8 mouse cellular contexts compared by ENCODE assay signal in genomic region chr1:75141486-75142190, GRCm38 (mm10). TPM values are rescaled to one million over a fixed set of nuclear protein-coding genes. Genes with fewer than 3 reads are reported as not detected.
DNase-seq lines count a peak whose midpoint lies in the region; ATAC-seq and TF ChIP-seq lines count a peak whose summit lies in the region.

No protein-coding gene starts in this region.

- peaks cover 47% of the 10 kb centered on the region for H3K36me3 ChIP-seq in E14TG2a.4 (ENCODE audit: insufficient read depth, low read length)
- H3K36me3 ChIP-seq in forebrain, embryonic 12.5 days (replicated peaks) = peaks cover 49% of the 10 kb centered on the region
- H3K36me3 ChIP-seq in lung, embryonic 16.5 days (ENCODE audit: control insufficient read depth, insufficient read depth, low read length) = peaks cover 32% of the 10 kb centered on the region

- intact Hi-C loops in heart, postnatal 14 days (cut with DNase I) = loop anchor here (2.0 kb wide), 2 partner anchors 25 to 67 kb away; no protein-coding TSS in a partner anchor

- H3K9me3 ChIP-seq in E14TG2a.4 (ENCODE audit: low read length) = no peaks in the 10 kb centered on the region
- no peaks in the 10 kb centered on the region for H3K9me3 ChIP-seq in forebrain, embryonic 12.5 days
- H3K9me3 ChIP-seq in lung, embryonic 16.5 days (ENCODE audit: control insufficient read depth, low read length) = no peaks in the 10 kb centered on the region

- peak overlapping the region; percentile 93 for H3K9ac ChIP-seq in forebrain, embryonic 12.5 days
- peak overlapping the region; percentile 94 for H3K9ac ChIP-seq in lung, embryonic 16.5 days (ENCODE audit: low read length)

- H3K27me3 ChIP-seq in E14TG2a.4 (ENCODE audit: insufficient read depth, low read length) = peaks cover 48% of the 10 kb centered on the region
- H3K27me3 ChIP-seq in forebrain, embryonic 12.5 days = no peaks in the 10 kb centered on the region
- H3K27me3 ChIP-seq in lung, embryonic 16.5 days (ENCODE audit: control insufficient read depth, insufficient read depth, low read depth, low read length) = no peaks in the 10 kb centered on the region

- ATAC-seq in forebrain, embryonic 12.5 days (ENCODE audit: low FRiP score) = peak; percentile 35
- peak; percentile 47 for ATAC-seq in lung, embryonic 16.5 days (ENCODE audit: low read depth)

- H3K4me1 ChIP-seq in E14TG2a.4 (replicated peaks; ENCODE audit: low read depth, low read length) = peaks cover 26% of the 10 kb centered on the region
- peaks cover 34% of the 10 kb centered on the region for H3K4me1 ChIP-seq in forebrain, embryonic 12.5 days
- peaks cover 13% of the 10 kb centered on the region for H3K4me1 ChIP-seq in lung, embryonic 16.5 days (replicated peaks; ENCODE audit: control insufficient read depth, insufficient read depth, low read length)

- H3K27ac ChIP-seq in forebrain, embryonic 12.5 days = peak overlapping the region; percentile 98; the same call in 1 of the 2 replicates
- peak overlapping the region; percentile 98 for H3K27ac ChIP-seq in lung, embryonic 16.5 days (ENCODE audit: low read length)

- DNase-seq in c-Kit-negative CD71-positive TER-119-positive erythroid progenitor cells, embryonic 14.5 days (ENCODE audit: low read depth, low spot score) = peak; percentile 64
- DNase-seq in heart, postnatal 14 days = peak; percentile 77 to 82
- DNase-seq in layer of hippocampus, adult 18-20 months (ENCODE audit: low spot score in 2 of 2) = peak; percentile 43 to 61
- DNase-seq in ovary, adult 18-20 months (ENCODE audit: low spot score) = peak; percentile 53
- peak; percentile 68 for DNase-seq in thymus, postnatal 0 days (ENCODE audit: low spot score)

- WGBS in forebrain, embryonic 12.5 days = under 1% methylated on average over 53 of the region's 53 CpGs
- WGBS in lung, embryonic 16.5 days = 0% methylated on average over 53 of the region's 53 CpGs

- peak overlapping the region; percentile 85 for H3K4me3 ChIP-seq in E14TG2a.4 (replicated peaks; ENCODE audit: low read length)
- peak overlapping the region; percentile 87 for H3K4me3 ChIP-seq in forebrain, embryonic 12.5 days (replicated peaks)
- H3K4me3 ChIP-seq in lung, embryonic 16.5 days (ENCODE audit: low read length) = peak overlapping the region; percentile 83

- TF ChIP-seq CTCF in E14TG2a.4 (conservative IDR thresholded peaks at IDR 0.05; ENCODE audit: low read length) = no peak

- H3K4me2 ChIP-seq in forebrain, embryonic 12.5 days = peak overlapping the region; percentile 95
- H3K4me2 ChIP-seq in lung, embryonic 16.5 days (ENCODE audit: low read depth, low read length) = peak overlapping the region; percentile 70

RNA-seq across cellular contexts. Expression of gene Cnppd1, which starts 0.9 kb away (rescaled TPM):
- polyA plus RNA-seq in forebrain, embryonic 12.5 days (2016; fragmentation: Nextera tagmentation; extraction: Ambion mirVana) = 48.1 and 50.5 TPM in 2 replicates
- 10 to 100 TPM; 28.7 to 29.2 TPM for total RNA-seq in heart, postnatal 14 days (2021)
- total RNA-seq in layer of hippocampus, adult 18-20 months (2021) = 10 to 100 TPM; 29.3 to 31.7 TPM
- polyA plus RNA-seq in lung, embryonic 16.5 days (2015; fragmentation: Nextera tagmentation; extraction: Ambion mirVana) = 44.8 and 50.1 TPM in 2 replicates
- polyA plus RNA-seq in thymus, postnatal 0 days (2015; fragmentation: Nextera tagmentation; extraction: Ambion mirVana) = 74.5 and 79.4 TPM in 2 replicates

RNA-seq across cellular contexts. Expression of gene Retreg2, which starts 0.9 kb away (rescaled TPM):
- 63.5 and 70.6 TPM in 2 replicates for polyA plus RNA-seq in forebrain, embryonic 12.5 days (2016; fragmentation: Nextera tagmentation; extraction: Ambion mirVana)
- 10 to 100 TPM; 23.9 to 27.4 TPM for total RNA-seq in heart, postnatal 14 days (2021)
- total RNA-seq in layer of hippocampus, adult 18-20 months (2021) = 100 to 1,000 TPM; 183 to 185 TPM
- polyA plus RNA-seq in lung, embryonic 16.5 days (2015; fragmentation: Nextera tagmentation; extraction: Ambion mirVana) = 44.5 and 46.9 TPM in 2 replicates
- 41.8 and 43.7 TPM in 2 replicates for polyA plus RNA-seq in thymus, postnatal 0 days (2015; fragmentation: Nextera tagmentation; extraction: Ambion mirVana)

RNA-seq across cellular contexts. Expression of gene Slc23a3, which starts 7.9 kb away (rescaled TPM):
- not detected in 2 replicates for polyA plus RNA-seq in forebrain, embryonic 12.5 days (2016; fragmentation: Nextera tagmentation; extraction: Ambion mirVana)
- total RNA-seq in heart, postnatal 14 days (2021) = 1 to 10 TPM in 1 of 2 experiments, under 1 TPM in 1; 0.78 to 1.0 TPM
- total RNA-seq in layer of hippocampus, adult 18-20 months (2021) = under 1 TPM; 0.15 to 0.47 TPM
- polyA plus RNA-seq in lung, embryonic 16.5 days (2015; fragmentation: Nextera tagmentation; extraction: Ambion mirVana) = 0.33 and 0.36 TPM in 2 replicates
- 0.20 and 0.41 TPM in 2 replicates for polyA plus RNA-seq in thymus, postnatal 0 days (2015; fragmentation: Nextera tagmentation; extraction: Ambion mirVana)

RNA-seq across cellular contexts. Expression of gene Nhej1, which starts 16.6 kb away (rescaled TPM):
- 10.1 and 10.9 TPM in 2 replicates for polyA plus RNA-seq in forebrain, embryonic 12.5 days (2016; fragmentation: Nextera tagmentation; extraction: Ambion mirVana)
- 1 to 10 TPM; 2.6 to 4.0 TPM for total RNA-seq in heart, postnatal 14 days (2021)
- total RNA-seq in layer of hippocampus, adult 18-20 months (2021) = 1 to 10 TPM; 1.7 to 2.6 TPM
- 10.4 and 10.5 TPM in 2 replicates for polyA plus RNA-seq in lung, embryonic 16.5 days (2015; fragmentation: Nextera tagmentation; extraction: Ambion mirVana)
- polyA plus RNA-seq in thymus, postnatal 0 days (2015; fragmentation: Nextera tagmentation; extraction: Ambion mirVana) = 14.6 and 15.7 TPM in 2 replicates

RNA-seq across cellular contexts. Expression of gene Zfand2b, which starts 26.8 kb away (rescaled TPM):
- polyA plus RNA-seq in forebrain, embryonic 12.5 days (2016; fragmentation: Nextera tagmentation; extraction: Ambion mirVana) = 30.4 and 32.8 TPM in 2 replicates
- total RNA-seq in heart, postnatal 14 days (2021) = 10 to 100 TPM; 16.0 to 16.7 TPM
- 10 to 100 TPM; 35.1 to 38.9 TPM for total RNA-seq in layer of hippocampus, adult 18-20 months (2021)
- polyA plus RNA-seq in lung, embryonic 16.5 days (2015; fragmentation: Nextera tagmentation; extraction: Ambion mirVana) = 42.9 and 46.1 TPM in 2 replicates
- polyA plus RNA-seq in thymus, postnatal 0 days (2015; fragmentation: Nextera tagmentation; extraction: Ambion mirVana) = 47.8 and 48.6 TPM in 2 replicates

Comparison
In these comparisons a context has a peak if more than half of its experiments do, and no peak if none do; other contexts are left out.
1. Peak in every context shown above with its lines: DNase-seq, ATAC-seq, H3K4me3 ChIP-seq and H3K27ac ChIP-seq.